Mouse (Mus musculus) embryonic stem cell, embryonic (primary cell): ENCODE data around the gene Ghrhr.

Experiments used
- CTCF ChIA-PET, 4 experiments: fragments of 300-600 bp in 2 of 4; fragments of 350-600 bp in 2 of 4; sonication (Branson Sonifier 250); formaldehyde crosslinking; loops; one replicate each; lab custom pipeline; 2022; ENCODE audit warnings: inconsistent platforms in 2 of 4; lab: Charles Lee
- POLR2A ChIA-PET, 4 experiments: fragments of 300-600 bp in 2 of 4; fragments of 350-600 bp in 2 of 4; sonication (Branson Sonifier 250); formaldehyde crosslinking; loops; one replicate each; lab custom pipeline; 2022; ENCODE audit warnings: antibody characterized with exemption in 4 of 4, inconsistent platforms in 1 of 4; lab: Charles Lee

The Ghrhr gene

GRCm38 (mm10) chr6:55404421-55404990 lies 28.4 kb downstream of the Ghrhr start:
- CTCF ChIA-PET, result interaction anchor here in 2 of 4 experiments (0.5 to 0.7 kb wide), 2 partner anchors 107 to 115 kb away, joined by 4 to 7 read pairs; no protein-coding TSS in a partner anchor
- POLR2A ChIA-PET, result interaction anchor here in 1 of 4 experiments (0.7 kb wide), 1 partner anchor 469 kb away, joined by 3 read pairs; no protein-coding TSS in a partner anchor

- CTCF ChIA-PET, result interaction anchor here in 3 of 4 experiments (0.6 to 0.8 kb wide), 3 partner anchors 98 to 396 kb away, joined by 3 to 6 read pairs (median 3); no protein-coding TSS in a partner anchor
- POLR2A ChIA-PET, result interaction anchor here in 2 of 4 experiments (0.6 kb wide), 2 partner anchors 24 to 501 kb away, joined by 3 read pairs; no protein-coding TSS in a partner anchor
Observed at GRCm38 (mm10) chr6:55407345-55407744, 31.2 kb downstream of the Ghrhr start.

GRCm38 (mm10) chr6:55410119-55410775 lies 34.2 kb downstream of the Ghrhr start:
- ChIA-PET POLR2A (interaction anchor here in 1 of 4 experiments (0.6 kb wide), 1 partner anchor 23 kb away, joined by 4 read pairs; no protein-coding TSS in a partner anchor), CTCF (interaction anchor here in 1 of 4 experiments (0.6 kb wide), 1 partner anchor 42 kb away, joined by 4 read pairs; no protein-coding TSS in a partner anchor)

- POLR2A ChIA-PET, result no interaction called here
- CTCF ChIA-PET, result interaction anchor here in 1 of 4 experiments (0.6 kb wide), 1 partner anchor 43 kb away, joined by 4 read pairs; no protein-coding TSS in a partner anchor
Observed at GRCm38 (mm10) chr6:55410977-55411376, 34.9 kb downstream of the Ghrhr start.

- ChIA-PET CTCF (interaction anchor here in 1 of 4 experiments (1.2 kb wide), 1 partner anchor 89 kb away, joined by 4 read pairs; no protein-coding TSS in a partner anchor), POLR2A (interaction anchor here in 1 of 4 experiments (0.6 kb wide), 1 partner anchor 279 kb away, joined by 4 read pairs; no protein-coding TSS in a partner anchor)
Observed at GRCm38 (mm10) chr6:55416202-55416601, 40.1 kb downstream of the Ghrhr start.

GRCm38 (mm10) chr6:55418746-55419410 lies 42.8 kb downstream of the Ghrhr start:
- POLR2A ChIA-PET, result no interaction called here
- CTCF ChIA-PET, result no interaction called here

- POLR2A ChIA-PET, result interaction anchor here in 1 of 4 experiments (0.6 kb wide), 1 partner anchor 29 kb away, joined by 4 read pairs; no protein-coding TSS in a partner anchor
- CTCF ChIA-PET, result interaction anchor here in 1 of 4 experiments (0.9 kb wide), 1 partner anchor 100 kb away, joined by 3 read pairs; no protein-coding TSS in a partner anchor
Observed at GRCm38 (mm10) chr6:55420411-55420810, 44.3 kb downstream of the Ghrhr start.

- ChIA-PET POLR2A (interaction anchor here in 1 of 4 experiments (0.6 kb wide), 1 partner anchor 29 kb away, joined by 4 read pairs; no protein-coding TSS in a partner anchor), CTCF (interaction anchor here in 1 of 4 experiments (0.9 kb wide), 1 partner anchor 99 kb away, joined by 3 read pairs; no protein-coding TSS in a partner anchor)
Observed at GRCm38 (mm10) chr6:55420869-55421361, 44.8 kb downstream of the Ghrhr start.

GRCm38 (mm10) chr6:55432121-55432520 lies 56.0 kb downstream of the Ghrhr start:
- ChIA-PET POLR2A (no interaction called here), CTCF (no interaction called here)

- ChIA-PET POLR2A (no interaction called here), CTCF (interaction anchor here in 1 of 4 experiments (1.9 kb wide), 1 partner anchor 71 kb away, joined by 5 read pairs; no protein-coding TSS in a partner anchor)
Observed at GRCm38 (mm10) chr6:55434360-55434759, 58.3 kb downstream of the Ghrhr start.

GRCm38 (mm10) chr6:55435266-55436159 lies 59.4 kb downstream of the Ghrhr start:
- POLR2A ChIA-PET, result no interaction called here
- CTCF ChIA-PET, result interaction anchor here in 1 of 4 experiments (1.9 kb wide), 1 partner anchor 70 kb away, joined by 5 read pairs; no protein-coding TSS in a partner anchor

- ChIA-PET CTCF (interaction anchor here in 1 of 4 experiments (0.7 kb wide), 1 partner anchor 20 kb away, joined by 3 read pairs; no protein-coding TSS in a partner anchor), POLR2A (no interaction called here)
Observed at GRCm38 (mm10) chr6:55437919-55438318, 61.8 kb downstream of the Ghrhr start.
